Mouse (Mus musculus) C2C12 (cell line): ENCODE measurements at regions not wholly inside any gene's neighbourhood (a gene's known extent, or its start where the extent isn't known, plus 50 kb on each side); places are given as distances from the start of the nearest gene placed in this dataset.

Source experiments
- CEBPB ChIP-seq: IDR thresholded peaks from one replicate; pipeline ENCODE4 v1.6.1; 2011; ENCODE audit warnings: low read depth, mild to moderate bottlenecking, control low read depth, moderate library complexity
- CTCF ChIP-seq: IDR thresholded peaks from one replicate; pipeline ENCODE4 v1.5.1; 2011; ENCODE audit not compliant: control insufficient read depth, insufficient read depth, insufficient read length
- FOSL1 ChIP-seq: IDR thresholded peaks from one replicate; pipeline ENCODE4 v1.8.0; 2011; ENCODE audit warnings: mild to moderate bottlenecking, low read length; ENCODE audit not compliant: poor library complexity, insufficient read depth, severe bottlenecking
- MAX ChIP-seq: IDR thresholded peaks from one replicate; pipeline ENCODE4 v1.6.1; 2011; ENCODE audit warnings: mild to moderate bottlenecking, control low read depth
- MYOD1 ChIP-seq: IDR thresholded peaks from one replicate; pipeline ENCODE4 v1.6.1; 2011; ENCODE audit warnings: low read depth; ENCODE audit not compliant: control insufficient read depth, insufficient read length
- MYOG ChIP-seq: IDR thresholded peaks from one replicate; pipeline ENCODE4 v1.6.1; 2011; ENCODE audit not compliant: control insufficient read depth, insufficient read length; ENCODE audit errors: extremely low read depth
- USF1 ChIP-seq: IDR thresholded peaks from one replicate; pipeline ENCODE4 v1.6.1; 2011; ENCODE audit warnings: low read depth, mild to moderate bottlenecking, control low read depth, moderate library complexity

DNA sequence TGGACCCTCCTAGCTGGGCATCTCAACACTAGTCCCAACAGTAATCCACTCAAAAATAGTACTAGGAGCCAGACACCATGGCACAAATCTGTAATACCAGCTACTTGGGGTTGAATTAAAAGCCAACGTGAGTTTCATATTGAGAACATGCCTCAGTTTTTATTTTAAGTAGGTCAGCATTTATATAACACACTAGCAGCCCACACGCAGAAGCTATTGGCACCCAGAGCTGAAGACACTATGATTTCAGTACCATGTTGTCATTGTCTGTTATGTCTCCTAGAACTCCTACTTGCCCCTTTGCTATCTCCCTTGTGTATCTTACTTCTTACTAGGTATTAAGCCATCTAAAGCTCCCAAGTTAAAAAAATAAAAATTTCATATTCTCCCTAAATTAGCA, 65.0 kb upstream of the Samd3 start:
- TF ChIP-seq CTCF (no peak), MAX (no peak), USF1 (no peak), MYOG (no peak), MYOD1 (no peak), FOSL1 (no peak), CEBPB (no peak)
